Mouse (Mus musculus): ENCODE measurements at regions not wholly inside any gene's neighbourhood (a gene's known extent, or its start where the extent isn't known, plus 50 kb on each side); places are given as distances from the start of the nearest gene placed in this dataset.

GRCm38 (mm10) chr6:75281506-75282194 is 1215.9 kb downstream of the Gm9008 start:
- DNase-seq (ENCODE audit: low spot score in 2 of 2) = no peak

- no peak for DNase-seq (ENCODE audit: low spot score in 2 of 2)
Observed at GRCm38 (mm10) chr6:75254076-75254414, 1243.5 kb downstream of the Gm9008 start.

GRCm38 (mm10) chr6:75253357-75254075 is 1244.1 kb downstream of the Gm9008 start:
- peak; percentile 54 to 59 for DNase-seq (ENCODE audit: low spot score in 2 of 2)

- no peak for DNase-seq (ENCODE audit: low spot score in 2 of 2)
Observed at GRCm38 (mm10) chr6:75215515-75215914, 1282.1 kb downstream of the Gm9008 start.

- no peak for DNase-seq (ENCODE audit: low spot score in 2 of 2)
Observed at GRCm38 (mm10) chr6:75212721-75213475, 1284.7 kb downstream of the Gm9008 start.

Measured in right cerebral cortex, adult 2 months (tissue).